Mouse (Mus musculus) forebrain, postnatal 0 days (tissue): Measurements from ENCODE around the gene Cxcr4. TPM values are rescaled to one million over a fixed set of nuclear protein-coding genes. Genes with fewer than 3 reads are reported as not detected.

Source experiments
- ATAC-seq: fragments of 200-750 bp; cut with Nextera tagmentation; 2 replicates; pipeline ENCODE4 v1.8.0; 2017; ENCODE audit warnings: mild to moderate bottlenecking, moderate library complexity
- DNase-seq: peaks from one replicate; pipeline ENCODE4 v3.0.0-alpha.2; 2015
- H3K27ac ChIP-seq: fragments of 300-500 bp; sonication (generic); 2 replicates; pipeline ENCODE4 v1.5.1; 2014; ENCODE audit warnings: low read depth, mild to moderate bottlenecking, antibody characterized with exemption, low read length, moderate library complexity, mixed read lengths
- H3K27me3 ChIP-seq: fragments of 300-500 bp; sonication (generic); 2 replicates; pipeline ENCODE4 v1.6.1; 2014; ENCODE audit warnings: mild to moderate bottlenecking, low read length, mixed read lengths; ENCODE audit not compliant: insufficient read depth
- H3K36me3 ChIP-seq: fragments of 300-500 bp; sonication (generic); 2 replicates; pipeline ENCODE4 v1.6.1; 2014; ENCODE audit warnings: mild to moderate bottlenecking, moderate library complexity; ENCODE audit not compliant: insufficient read depth
- H3K4me1 ChIP-seq: fragments of 300-500 bp; sonication (generic); 2 replicates; pipeline ENCODE4 v1.6.1; 2014; ENCODE audit warnings: antibody characterized with exemption; ENCODE audit not compliant: insufficient read depth
- H3K4me2 ChIP-seq: fragments of 300-500 bp; sonication (generic); 2 replicates; pipeline ENCODE4 v1.6.1; 2014; ENCODE audit warnings: low read depth, mild to moderate bottlenecking, moderate library complexity
- H3K4me3 ChIP-seq: fragments of 300-500 bp; sonication (generic); 2 replicates; pipeline ENCODE4 v1.5.1; 2014; ENCODE audit warnings: low read depth, low read length, mixed read lengths
- H3K9ac ChIP-seq: fragments of 300-500 bp; sonication (generic); 2 replicates; pipeline ENCODE4 v1.6.1; 2014; ENCODE audit warnings: mild to moderate bottlenecking
- H3K9me3 ChIP-seq: fragments of 300-500 bp; sonication (generic); 2 replicates; pipeline ENCODE4 v1.6.1; 2016; ENCODE audit warnings: low read length
- CTCF ChIP-seq: sonication (generic); IDR thresholded peaks from 2 replicates; pipeline ENCODE4 v1.5.1; 2016; ENCODE audit warnings: antibody characterized with exemption, control low read depth, low read depth
- WGBS: fragments of 180-500 bp; shearing (Covaris S2); extraction: QIAGEN DNeasy Blood & Tissue Kit; methylation state at CpG from one replicate; pipeline ENCODE4 v1.1.7; 2014; 5-methylcytosine and 5-hydroxymethylcytosine counted together
- polyA plus RNA-seq: library from polyadenylated mRNA; unstranded; fragments of >200 nt; fragmentation: Nextera tagmentation; extraction: Ambion mirVana; gene quantifications from 2 replicates; pipeline ENCODE4 v1.2.1, GENCODE M21; 2015
- total RNA-seq: library from RNA; depleted of rRNA; stranded (reverse); fragments of >200 nt; gene quantifications from 2 replicates; pipeline ENCODE4 v1.2.3, GENCODE M21; 2014

Cxcr4 gene
- total and polyA plus RNA-seq, 2 experiments from 2014 or later: 5.8 to 44.9 TPM

GRCm38 (mm10) chr1:128597209-128597782 is 5.2 kb upstream of the Cxcr4 start:
- Histone ChIP-seq H3K4me2 (no peak overlapping the region), H3K27ac (no peak overlapping the region), H3K27me3 (no peaks in the 10 kb centered on the region), H3K9me3 (no peaks in the 10 kb centered on the region), H3K4me3 (no peak overlapping the region), H3K9ac (no peak overlapping the region), H3K4me1 (peaks cover 32% of the 10 kb centered on the region), H3K36me3 (no peaks in the 10 kb centered on the region)
- DNase-seq (no peak), ATAC-seq (no peak)
- no peak for TF ChIP-seq CTCF
- 85% methylated on average over 15 of the region's 15 CpGs for WGBS

DNA sequence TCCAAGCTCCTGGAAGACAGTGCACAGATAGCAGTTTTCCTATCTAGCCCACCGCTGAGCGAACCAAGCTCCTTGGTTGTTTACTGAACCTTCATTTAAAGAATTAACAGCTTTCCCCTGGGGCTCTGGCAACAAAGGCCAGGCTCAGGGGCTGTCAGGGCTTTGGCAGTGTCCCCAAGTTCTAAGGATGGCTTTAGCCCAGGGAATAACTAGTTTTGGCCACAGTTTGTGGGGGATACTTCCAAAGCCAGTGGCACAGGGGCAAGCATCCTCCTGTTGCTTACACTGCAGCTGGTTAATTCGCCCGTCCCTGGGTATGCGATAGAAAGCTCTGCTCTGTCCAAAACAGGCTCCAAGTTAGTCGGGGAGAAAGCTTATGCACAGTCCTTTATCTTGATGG is 3.4 kb upstream of the Cxcr4 start:
- no peak overlapping the region for H3K9ac ChIP-seq
- H3K4me1 ChIP-seq: peaks cover 32% of the 10 kb centered on the region
- no peak overlapping the region for H3K4me3 ChIP-seq
- DNase-seq (peak; percentile 52), ATAC-seq (no peak)
- H3K27ac ChIP-seq: no peak overlapping the region
- 7% methylated on average over 6 of the region's 6 CpGs for WGBS
- H3K4me2 ChIP-seq: no peak overlapping the region; the same call in 1 of the 2 replicates
- H3K27me3 ChIP-seq: no peaks in the 10 kb centered on the region
- no peaks in the 10 kb centered on the region for H3K36me3 ChIP-seq
- TF ChIP-seq CTCF: no peak
- no peaks in the 10 kb centered on the region for H3K9me3 ChIP-seq

DNA sequence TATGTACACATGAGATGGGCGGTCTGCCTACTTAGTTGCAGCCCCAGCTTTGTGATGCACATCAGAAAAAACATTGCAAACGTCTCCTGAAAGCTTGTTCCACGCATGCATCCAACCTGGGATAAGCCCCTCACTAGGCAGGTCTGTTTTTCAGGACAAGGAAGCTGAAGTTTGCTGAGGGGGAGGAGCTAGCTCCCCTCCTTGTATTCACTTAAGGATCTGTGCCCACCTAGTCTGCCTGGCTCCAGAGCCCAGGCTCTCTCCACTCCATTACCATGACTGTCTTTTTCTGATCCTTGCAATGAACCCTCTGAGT is 3.0 kb upstream of the Cxcr4 start:
- WGBS: 19% methylated on average over 3 of the region's 3 CpGs
- Histone ChIP-seq H3K27ac (no peak overlapping the region), H3K27me3 (no peaks in the 10 kb centered on the region), H3K9ac (no peak overlapping the region), H3K4me1 (peaks cover 32% of the 10 kb centered on the region), H3K4me2 (peak overlapping the region; percentile 8; the same call in 1 of the 2 replicates), H3K4me3 (no peak overlapping the region), H3K9me3 (no peaks in the 10 kb centered on the region), H3K36me3 (no peaks in the 10 kb centered on the region)
- DNase-seq (peak; percentile 10), ATAC-seq (no peak)
- TF ChIP-seq CTCF: no peak

DNA sequence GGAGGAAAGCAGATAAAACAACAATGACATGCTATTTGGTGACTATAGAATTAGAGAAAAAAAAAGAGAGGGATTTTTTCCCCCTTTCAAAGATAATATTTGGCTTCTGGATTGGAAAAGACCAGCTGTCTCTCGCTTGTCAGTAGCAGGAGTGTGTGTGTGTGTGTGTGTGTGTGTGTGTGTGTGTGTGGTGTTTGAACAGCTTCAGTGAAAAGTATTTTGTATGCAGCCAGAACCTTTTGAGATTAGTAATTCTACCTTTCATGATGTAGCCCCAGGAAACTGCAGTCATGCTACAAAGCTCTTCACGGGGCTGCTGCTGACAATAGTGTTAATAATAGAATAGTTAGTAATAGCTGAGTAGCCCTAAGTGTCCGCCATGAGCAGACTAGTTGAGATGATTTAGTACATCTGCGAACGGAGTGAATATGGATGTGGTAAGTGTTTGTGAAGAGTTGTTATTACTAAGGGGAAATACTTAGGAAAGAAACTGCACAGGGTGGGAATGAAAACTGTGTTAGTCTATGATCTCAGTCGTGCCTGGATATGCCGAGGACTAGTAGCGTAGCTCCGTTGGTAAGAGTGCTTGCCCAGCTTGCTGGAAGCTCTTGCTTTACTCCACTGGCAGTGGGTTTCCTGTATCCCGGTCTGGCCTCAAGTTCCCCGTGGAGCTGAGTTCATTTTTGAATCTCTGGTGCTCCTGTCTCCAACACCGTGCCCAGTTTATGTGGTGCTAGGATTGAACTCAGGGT is 2.4 kb upstream of the Cxcr4 start:
- ATAC-seq (no peak), DNase-seq (peak; percentile 35)
- Histone ChIP-seq H3K9me3 (no peaks in the 10 kb centered on the region), H3K36me3 (no peaks in the 10 kb centered on the region), H3K4me2 (peak overlapping the region; percentile 8; the same call in 1 of the 2 replicates), H3K4me3 (no peak overlapping the region), H3K4me1 (peaks cover 32% of the 10 kb centered on the region), H3K27ac (no peak overlapping the region), H3K9ac (no peak overlapping the region), H3K27me3 (no peaks in the 10 kb centered on the region)
- no peak for TF ChIP-seq CTCF
- 18% methylated on average over 12 of the region's 12 CpGs for WGBS

GRCm38 (mm10) chr1:128592961-128593501 is 938 bp upstream of the Cxcr4 start:
- H3K4me3 ChIP-seq: peak overlapping the region; percentile 62
- no peaks in the 10 kb centered on the region for H3K27me3 ChIP-seq
- H3K9me3 ChIP-seq: no peaks in the 10 kb centered on the region
- peaks cover 32% of the 10 kb centered on the region for H3K4me1 ChIP-seq
- no peaks in the 10 kb centered on the region for H3K36me3 ChIP-seq
- H3K9ac ChIP-seq: peak overlapping the region; percentile 44
- H3K4me2 ChIP-seq: peak overlapping the region; percentile 94
- WGBS: 1% methylated on average over 24 of the region's 24 CpGs
- DNase-seq (peak; percentile 87), ATAC-seq (peak; percentile 85)
- peak overlapping the region; percentile 71 for H3K27ac ChIP-seq
- no peak for TF ChIP-seq CTCF

GRCm38 (mm10) chr1:128591721-128592210 is 327 bp downstream of the Cxcr4 start:
- peak overlapping the region; percentile 94 for H3K4me2 ChIP-seq
- DNase-seq (no peak), ATAC-seq (no peak)
- H3K27ac ChIP-seq: peak overlapping the region; percentile 71
- peak overlapping the region; percentile 62 for H3K4me3 ChIP-seq
- H3K27me3 ChIP-seq: no peaks in the 10 kb centered on the region
- peaks cover 32% of the 10 kb centered on the region for H3K4me1 ChIP-seq
- WGBS: under 1% methylated on average over 20 of the region's 20 CpGs
- TF ChIP-seq CTCF: no peak
- peak overlapping the region; percentile 60 for H3K9ac ChIP-seq
- no peaks in the 10 kb centered on the region for H3K9me3 ChIP-seq
- no peaks in the 10 kb centered on the region for H3K36me3 ChIP-seq
